Comparison of ENCODE assay signal across 7 mouse cellular contexts in genomic region chr6:124699962-124700610, GRCm38 (mm10). TPM values are rescaled to one million over a fixed set of nuclear protein-coding genes. Genes with fewer than 3 reads are reported as not detected.
DNase-seq lines count a peak whose midpoint lies in the region; ATAC-seq and TF ChIP-seq lines count a peak whose summit lies in the region.

No protein-coding gene starts in this region.

- peaks cover 15% of the 10 kb centered on the region for H3K36me3 ChIP-seq in midbrain, embryonic 11.5 days (ENCODE audit: control insufficient read depth, insufficient read depth, low read length)
- H3K36me3 ChIP-seq in midbrain, embryonic 10.5 days: peaks cover 62% of the 10 kb centered on the region

- H3K4me1 ChIP-seq in midbrain, embryonic 11.5 days (ENCODE audit: control insufficient read depth, insufficient read depth, low read length): no peaks in the 10 kb centered on the region
- 0 out of 2 replicates have a peak, but pooled peaks cover 4% of the 10 kb centered on the region for H3K4me1 ChIP-seq in midbrain, embryonic 10.5 days

- no peaks in the 10 kb centered on the region for H3K9me3 ChIP-seq in midbrain, embryonic 11.5 days (ENCODE audit: control insufficient read depth, low read length)
- no peaks in the 10 kb centered on the region for H3K9me3 ChIP-seq in midbrain, embryonic 10.5 days (replicated peaks)

- ATAC-seq in midbrain, embryonic 11.5 days (ENCODE audit: low FRiP score): no peak

- H3K4me2 ChIP-seq in midbrain, embryonic 11.5 days: no peak overlapping the region

- H3K27me3 ChIP-seq in midbrain, embryonic 11.5 days (ENCODE audit: control insufficient read depth, insufficient read depth, low read length): no peaks in the 10 kb centered on the region
- no peaks in the 10 kb centered on the region for H3K27me3 ChIP-seq in midbrain, embryonic 10.5 days (ENCODE audit: low read depth, poor library complexity, severe bottlenecking)

- no peak overlapping the region for H3K9ac ChIP-seq in midbrain, embryonic 11.5 days (ENCODE audit: low read length)

- DNase-seq in midbrain, embryonic 11.5 days (ENCODE audit: low spot score, missing footprints): peak; percentile 53
- DNase-seq in midbrain, embryonic 10.5 days (ENCODE audit: low spot score): no peak
- peak; percentile 87 for DNase-seq in brain, adult 2 months (ENCODE audit: low read depth, low spot score)
- DNase-seq in heart, adult 9 months (ENCODE audit: low spot score in 2 of 2): peak; percentile 72 to 85
- DNase-seq in layer of hippocampus, adult 2 months (ENCODE audit: low spot score in 2 of 2): peak; percentile 67 to 76
- DNase-seq in lung, postnatal 4 days: peak; percentile 59 to 88
- no peak for DNase-seq in urinary bladder, adult 18-20 months (ENCODE audit: low spot score in 2 of 2)

- no peak overlapping the region for H3K27ac ChIP-seq in midbrain, embryonic 11.5 days (ENCODE audit: low read depth, low read length)
- no peak overlapping the region for H3K27ac ChIP-seq in midbrain, embryonic 10.5 days (replicated peaks)
- H3K27ac ChIP-seq in layer of hippocampus, adult 2 months: peak overlapping the region; percentile 81

- TF ChIP-seq CTCF in layer of hippocampus, adult 2 months (conservative IDR thresholded peaks at IDR 0.05): no peak

- 85% methylated on average over 11 of the region's 11 CpGs for WGBS in midbrain, embryonic 11.5 days
- WGBS in midbrain, embryonic 10.5 days: 90% methylated on average over 11 of the region's 11 CpGs

- H3K4me3 ChIP-seq in midbrain, embryonic 11.5 days (ENCODE audit: low read depth, low read length): no peak overlapping the region
- H3K4me3 ChIP-seq in midbrain, embryonic 10.5 days: no peak overlapping the region
- no peak overlapping the region for H3K4me3 ChIP-seq in layer of hippocampus, adult 2 months

RNA-seq across cellular contexts. Expression of gene Emg1, which starts 11.9 kb away (rescaled TPM):
- 215 and 219 TPM in 2 replicates for polyA plus RNA-seq in midbrain, embryonic 11.5 days (2014; fragmentation: Nextera tagmentation; extraction: Ambion mirVana)
- polyA plus RNA-seq in midbrain, embryonic 10.5 days (2016; fragmentation: Nextera tagmentation; extraction: Ambion mirVana): 217 and 243 TPM in 2 replicates
- 10 to 100 TPM; 58.0 to 58.7 TPM for total RNA-seq in layer of hippocampus, adult 2 months (2021)

RNA-seq across cellular contexts. Expression of gene Phb2, which starts 12.1 kb away (rescaled TPM):
- polyA plus RNA-seq in midbrain, embryonic 11.5 days (2014; fragmentation: Nextera tagmentation; extraction: Ambion mirVana): 343 and 353 TPM in 2 replicates
- 401 and 471 TPM in 2 replicates for polyA plus RNA-seq in midbrain, embryonic 10.5 days (2016; fragmentation: Nextera tagmentation; extraction: Ambion mirVana)
- total RNA-seq in layer of hippocampus, adult 2 months (2021): 100 to 1,000 TPM; 121 to 124 TPM

RNA-seq across cellular contexts. Expression of gene Lpcat3, which starts 37.3 kb away (rescaled TPM):
- polyA plus RNA-seq in midbrain, embryonic 11.5 days (2014; fragmentation: Nextera tagmentation; extraction: Ambion mirVana): 30.9 and 32.3 TPM in 2 replicates
- 35.8 and 38.7 TPM in 2 replicates for polyA plus RNA-seq in midbrain, embryonic 10.5 days (2016; fragmentation: Nextera tagmentation; extraction: Ambion mirVana)
- total RNA-seq in layer of hippocampus, adult 2 months (2021): 10 to 100 TPM; 31.0 to 32.6 TPM

RNA-seq across cellular contexts. Expression of gene Ptpn6, which starts 38.4 kb away (rescaled TPM):
- polyA plus RNA-seq in midbrain, embryonic 11.5 days (2014; fragmentation: Nextera tagmentation; extraction: Ambion mirVana): 5.1 and 6.3 TPM in 2 replicates
- polyA plus RNA-seq in midbrain, embryonic 10.5 days (2016; fragmentation: Nextera tagmentation; extraction: Ambion mirVana): 6.1 and 7.2 TPM in 2 replicates
- total RNA-seq in layer of hippocampus, adult 2 months (2021): 1 to 10 TPM; 5.5 to 6.6 TPM

RNA-seq across cellular contexts. Expression of gene Grcc10, which starts 41.1 kb away (rescaled TPM):
- 532 and 550 TPM in 2 replicates for polyA plus RNA-seq in midbrain, embryonic 11.5 days (2014; fragmentation: Nextera tagmentation; extraction: Ambion mirVana)
- 445 and 490 TPM in 2 replicates for polyA plus RNA-seq in midbrain, embryonic 10.5 days (2016; fragmentation: Nextera tagmentation; extraction: Ambion mirVana)
- 100 to 1,000 TPM; 295 to 339 TPM for total RNA-seq in layer of hippocampus, adult 2 months (2021)

Comparison
In these comparisons a context has a peak if more than half of its experiments do, and no peak if none do; other contexts are left out.
1. DNase-seq: peak in midbrain, embryonic 11.5 days (single experiment), brain, adult 2 months (single experiment), heart, adult 9 months (2 of 2), layer of hippocampus, adult 2 months (2 of 2) and lung, postnatal 4 days (2 of 2); none in midbrain, embryonic 10.5 days (single experiment) and urinary bladder, adult 18-20 months (0 of 2).